Mouse (Mus musculus): ENCODE results near the gene Trim17. TPM values are rescaled to one million over a fixed set of nuclear protein-coding genes. Genes with fewer than 3 reads are reported as not detected.

Gene Trim17
- polyA plus RNA-seq, 1 experiment from 2014 or later, result 0.26 TPM

GRCm38 (mm10) chr11:58927053-58927452, 27.4 kb upstream of the Trim17 start:
- in situ Hi-C loops (cut with MboI; ENCODE audit: low pct_unique_long_range_greater_than_20kb), result no loop called here
- peaks cover 3% of the 10 kb centered on the region for H3K27me3 ChIP-seq
- TF ChIP-seq CTCF (IDR thresholded peaks at IDR 0.05), result no peak
- POLR2A ChIA-PET, result interaction anchor here (0.5 kb wide), 1 partner anchor 61 kb away, joined by 3 read pairs; no protein-coding TSS in a partner anchor
- no peak for DNase-seq (ENCODE audit: low read depth, low spot score)
- CTCF ChIA-PET, result interaction anchor here (0.7 to 7.5 kb wide), 3 partner anchors 10 to 50 kb away, joined by 3 to 64 read pairs (median 8); partner anchors contain the start of genes Btnl10 and Trim11
- ATAC-seq, result no peak

DNA sequence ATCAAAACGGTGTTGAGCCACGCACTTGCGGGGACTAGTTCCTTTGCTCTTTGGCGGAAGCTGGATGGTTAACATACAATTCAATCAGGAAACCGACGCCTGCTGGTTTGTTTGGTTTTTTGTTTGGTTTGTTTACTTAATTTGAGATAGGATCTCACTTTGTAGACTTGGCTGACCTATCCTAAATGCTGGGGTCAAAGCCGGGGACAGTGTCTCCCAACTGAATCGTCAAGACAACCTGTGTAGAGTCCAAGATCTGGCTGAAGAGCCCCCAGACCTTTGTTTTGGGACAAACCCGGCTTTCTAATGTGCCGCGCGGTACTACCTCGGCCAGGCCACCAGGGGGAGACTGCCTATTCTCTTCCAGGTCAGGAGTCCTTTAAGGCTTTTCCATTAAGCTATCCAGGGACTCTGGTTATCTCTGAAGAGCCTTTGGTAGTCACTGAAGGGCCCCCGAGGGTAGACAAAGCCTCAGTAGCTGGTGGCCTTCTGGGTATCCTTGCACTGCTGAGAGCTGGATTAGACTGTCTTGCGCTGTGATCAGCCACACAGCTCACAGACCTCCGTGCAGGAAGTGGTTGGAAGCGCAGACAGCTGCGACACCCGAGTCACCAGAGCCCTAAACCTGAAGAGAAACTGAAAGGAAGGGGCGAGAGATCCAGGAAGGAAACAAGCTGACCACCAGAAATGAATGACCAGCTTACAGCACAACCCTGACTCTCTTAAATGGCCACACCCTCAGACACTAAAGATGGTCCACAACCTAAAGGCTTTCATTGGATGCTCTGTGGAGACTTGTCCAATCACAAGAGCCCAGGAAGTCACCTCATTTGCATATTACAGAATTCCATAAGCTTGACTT, 26.5 kb upstream of the Trim17 start:
- ChIA-PET POLR2A (interaction anchor here (0.7 to 0.9 kb wide), 4 partner anchors 19 to 61 kb away, joined by 3 read pairs; partner anchors contain the start of genes 2810021J22Rik, Hist3h2a, Hist3h2ba and Trim17), CTCF (interaction anchor here (0.6 to 7.5 kb wide), 10 partner anchors 9 to 49 kb away, joined by 3 to 64 read pairs (median 4); partner anchors contain the start of genes Btnl10, Hist3h2a, Hist3h2ba and Trim11)
- in situ Hi-C loops (cut with MboI; ENCODE audit: low pct_unique_long_range_greater_than_20kb), result no loop called here
- ATAC-seq (no peak), DNase-seq (ENCODE audit: low read depth, low spot score) (no peak)
- peak; percentile 81 for TF ChIP-seq CTCF (IDR thresholded peaks at IDR 0.05)
- H3K27me3 ChIP-seq, result peaks cover 3% of the 10 kb centered on the region

DNA sequence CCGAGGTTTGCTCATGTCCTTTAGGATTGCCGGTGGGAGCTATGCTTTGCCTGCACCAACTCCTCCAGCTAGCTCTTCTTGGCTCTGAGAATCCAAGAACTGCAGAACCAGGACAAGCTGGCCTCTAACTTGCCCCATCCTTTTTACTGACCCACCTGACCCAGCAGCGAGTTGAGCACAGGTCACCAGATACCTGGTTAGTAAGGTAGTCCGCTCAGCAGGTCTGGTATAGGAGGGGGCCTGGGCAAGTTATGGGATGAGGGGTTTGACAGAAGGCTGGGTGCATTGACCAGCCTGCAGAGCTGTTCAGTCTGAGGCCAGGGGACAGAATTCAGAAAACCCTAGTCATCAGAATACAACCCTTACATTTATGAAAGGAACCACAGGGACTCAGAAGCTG, 25.4 kb upstream of the Trim17 start:
- CTCF ChIA-PET, result interaction anchor here (1.2 to 7.5 kb wide), 6 partner anchors 8 to 48 kb away, joined by 4 to 64 read pairs (median 5); partner anchors contain the start of genes Btnl10, Hist3h2ba and Trim11
- POLR2A ChIA-PET, result interaction anchor here (0.9 to 1.2 kb wide), 2 partner anchors 15 to 18 kb away, joined by 3 to 4 read pairs; no protein-coding TSS in a partner anchor
- ATAC-seq (no peak), DNase-seq (ENCODE audit: low read depth, low spot score) (no peak)
- in situ Hi-C loops (cut with MboI; ENCODE audit: low pct_unique_long_range_greater_than_20kb), result no loop called here
- no peak for TF ChIP-seq CTCF (IDR thresholded peaks at IDR 0.05)
- H3K27me3 ChIP-seq, result peaks cover 2% of the 10 kb centered on the region

- ATAC-seq, result no peak
- POLR2A ChIA-PET, result interaction anchor here (1.2 kb wide), 1 partner anchor 15 kb away, joined by 4 read pairs; no protein-coding TSS in a partner anchor
- no peak for DNase-seq (ENCODE audit: low read depth, low spot score)
Observed at GRCm38 (mm10) chr11:58929641-58930040, 24.8 kb upstream of the Trim17 start.

GRCm38 (mm10) chr11:58930254-58930653, 24.2 kb upstream of the Trim17 start:
- ATAC-seq (no peak), DNase-seq (ENCODE audit: low read depth, low spot score) (no peak)
- ChIA-PET POLR2A (no interaction called here), CTCF (interaction anchor here (1.4 to 7.5 kb wide), 3 partner anchors 10 to 51 kb away, joined by 4 to 64 read pairs (median 4); partner anchors contain the start of gene Btnl10)
- no peak for TF ChIP-seq CTCF (IDR thresholded peaks at IDR 0.05)
- H3K27me3 ChIP-seq, result no peaks in the 10 kb centered on the region
- in situ Hi-C loops (cut with MboI; ENCODE audit: low pct_unique_long_range_greater_than_20kb), result no loop called here

More at GRCm38 (mm10) chr11:58929641-58930040, 24.8 kb upstream of the Trim17 start:
- in situ Hi-C loops (cut with MboI; ENCODE audit: low pct_unique_long_range_greater_than_20kb), result no loop called here
- CTCF ChIA-PET, result interaction anchor here (7.5 kb wide), 1 partner anchor 13 kb away, joined by 64 read pairs; the partner anchor contains the start of gene Btnl10
- no peak for TF ChIP-seq CTCF (IDR thresholded peaks at IDR 0.05)
- no peaks in the 10 kb centered on the region for H3K27me3 ChIP-seq

- POLR2A ChIA-PET, result interaction anchor here (1.1 kb wide), 1 partner anchor 27 kb away, joined by 3 read pairs; no protein-coding TSS in a partner anchor
- no peak for ATAC-seq
- in situ Hi-C loops (cut with MboI; ENCODE audit: low pct_unique_long_range_greater_than_20kb), result no loop called here
Observed at GRCm38 (mm10) chr11:58931576-58931975, 22.9 kb upstream of the Trim17 start.

GRCm38 (mm10) chr11:58937909-58938308, 16.6 kb upstream of the Trim17 start:
- ATAC-seq (no peak), DNase-seq (ENCODE audit: low read depth, low spot score) (no peak)
- H3K27me3 ChIP-seq, result peaks cover 7% of the 10 kb centered on the region
- POLR2A ChIA-PET, result interaction anchor here (3.0 kb wide), 1 partner anchor 10 kb away, joined by 16 read pairs; the partner anchor contains the start of gene Hist3h2ba
- TF ChIP-seq CTCF (IDR thresholded peaks at IDR 0.05), result no peak
- in situ Hi-C loops (cut with MboI; ENCODE audit: low pct_unique_long_range_greater_than_20kb), result no loop called here
- CTCF ChIA-PET, result no interaction called here

More at GRCm38 (mm10) chr11:58931576-58931975, 22.9 kb upstream of the Trim17 start:
- no peak for TF ChIP-seq CTCF (IDR thresholded peaks at IDR 0.05)
- CTCF ChIA-PET, result interaction anchor here (0.8 to 7.5 kb wide), 4 partner anchors 9 to 50 kb away, joined by 3 to 64 read pairs (median 4); partner anchors contain the start of gene Btnl10
- DNase-seq (ENCODE audit: low read depth, low spot score), result no peak
- no peaks in the 10 kb centered on the region for H3K27me3 ChIP-seq

DNA sequence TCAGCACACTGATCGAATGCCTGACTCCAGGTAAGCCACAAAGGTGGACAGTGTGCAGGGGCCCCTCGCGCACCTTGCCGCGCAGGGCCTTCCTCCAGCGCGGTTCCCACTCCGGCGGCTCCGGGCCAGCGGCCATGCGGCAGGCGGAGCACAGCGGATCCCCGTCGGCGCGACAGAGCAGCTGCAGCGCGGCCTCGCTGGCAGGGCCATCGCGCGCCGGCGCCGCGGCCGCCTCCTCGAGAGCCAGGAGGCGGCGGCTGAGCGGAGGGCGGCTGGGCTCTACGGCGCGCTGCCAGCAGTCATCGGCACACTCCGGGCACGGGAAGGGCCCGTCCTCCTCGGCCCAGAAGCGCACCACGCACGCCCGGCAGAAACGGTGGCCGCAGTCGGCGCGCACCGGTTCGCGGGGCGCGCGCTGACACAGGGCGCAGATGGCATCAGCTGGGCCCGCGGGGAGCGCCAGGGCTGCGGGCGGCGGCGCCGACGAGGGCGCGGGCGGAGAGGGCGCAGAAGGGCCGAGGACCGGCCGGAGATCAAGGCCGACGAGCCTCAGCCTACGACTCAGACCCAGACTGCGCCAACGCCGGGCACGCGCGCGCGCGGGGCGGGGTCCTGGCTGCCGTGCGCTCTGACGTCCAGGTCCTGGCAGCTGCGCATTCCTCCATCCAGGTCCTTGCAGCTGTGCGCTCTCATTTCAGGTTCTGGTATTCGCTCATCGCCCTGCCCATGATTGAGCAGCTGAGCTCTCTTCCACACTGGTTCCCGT, 16.0 kb upstream of the Trim17 start, which contains the start of gene Rnf187:
Gene Rnf187, minus strand, starts transcription at position 595 of the 766 bp plus-strand sequence.
- DNase-seq (ENCODE audit: low read depth, low spot score), result no peak
- CTCF ChIA-PET, result interaction anchor here (2.1 kb wide), 1 partner anchor 10 kb away, joined by 5 read pairs; the partner anchor contains the start of gene Hist3h2ba
- TF ChIP-seq CTCF (IDR thresholded peaks at IDR 0.05), result no peak
- POLR2A ChIA-PET, result interaction anchor here (3.0 kb wide), 1 partner anchor 10 kb away, joined by 16 read pairs; the partner anchor contains the start of gene Hist3h2ba
- H3K27me3 ChIP-seq, result peaks cover 12% of the 10 kb centered on the region
- ATAC-seq, result peak; percentile 84
- in situ Hi-C loops (cut with MboI; ENCODE audit: low pct_unique_long_range_greater_than_20kb), result no loop called here

DNA sequence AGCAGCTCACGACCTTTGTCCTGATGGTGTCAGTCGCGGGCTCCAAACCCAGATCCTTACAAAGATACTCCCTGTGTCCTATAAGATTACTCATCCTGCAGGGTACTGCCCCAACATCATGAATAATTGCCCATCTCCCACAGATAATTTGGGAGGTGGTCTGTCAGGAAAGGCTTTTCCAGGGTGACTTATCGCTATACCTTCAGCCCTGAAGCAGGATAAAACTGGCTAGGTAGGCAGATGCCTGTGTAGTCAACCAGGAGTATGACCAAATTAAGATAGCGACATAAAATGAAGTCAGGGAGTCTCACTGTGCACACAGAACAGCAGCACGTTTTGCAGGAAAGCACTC, 15.4 kb upstream of the Trim17 start:
- ChIA-PET POLR2A (interaction anchor here (3.0 kb wide), 1 partner anchor 9 kb away, joined by 16 read pairs; the partner anchor contains the start of gene Hist3h2ba), CTCF (interaction anchor here (1.7 to 2.1 kb wide), 2 partner anchors 9 to 11 kb away, joined by 5 read pairs; partner anchors contain the start of gene Hist3h2ba)
- ATAC-seq (no peak), DNase-seq (ENCODE audit: low read depth, low spot score) (no peak)
- TF ChIP-seq CTCF (IDR thresholded peaks at IDR 0.05), result no peak
- in situ Hi-C loops (cut with MboI; ENCODE audit: low pct_unique_long_range_greater_than_20kb), result no loop called here
- peaks cover 13% of the 10 kb centered on the region for H3K27me3 ChIP-seq
